Mouse (Mus musculus): ENCODE results near the gene Slco3a1.

Gene Slco3a1

GRCm38 (mm10) chr7:74348318-74348890, 206.2 kb downstream of the Slco3a1 start:
- no peak for DNase-seq (ENCODE audit: low spot score in 2 of 2)

DNA sequence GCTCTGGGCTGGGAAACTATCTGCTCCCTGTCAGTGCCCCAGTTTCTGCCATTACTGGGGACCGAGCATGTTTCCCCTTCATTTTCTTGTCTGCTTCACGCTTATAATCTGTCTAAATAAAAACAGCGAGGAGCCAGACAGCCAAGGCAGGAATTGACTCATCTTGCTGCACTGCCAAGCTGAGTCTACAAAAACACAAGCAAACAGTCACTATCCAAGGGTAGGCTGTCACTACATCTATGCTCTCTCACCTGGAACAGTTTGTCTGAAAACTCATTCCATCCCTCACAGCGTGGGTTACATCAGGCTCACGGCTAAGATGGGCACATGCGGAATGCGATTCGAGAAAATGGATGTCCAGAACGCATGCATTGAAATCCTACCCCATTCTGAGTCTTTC, 207.6 kb downstream of the Slco3a1 start:
- DNase-seq (ENCODE audit: low spot score in 2 of 2): no peak

DNA sequence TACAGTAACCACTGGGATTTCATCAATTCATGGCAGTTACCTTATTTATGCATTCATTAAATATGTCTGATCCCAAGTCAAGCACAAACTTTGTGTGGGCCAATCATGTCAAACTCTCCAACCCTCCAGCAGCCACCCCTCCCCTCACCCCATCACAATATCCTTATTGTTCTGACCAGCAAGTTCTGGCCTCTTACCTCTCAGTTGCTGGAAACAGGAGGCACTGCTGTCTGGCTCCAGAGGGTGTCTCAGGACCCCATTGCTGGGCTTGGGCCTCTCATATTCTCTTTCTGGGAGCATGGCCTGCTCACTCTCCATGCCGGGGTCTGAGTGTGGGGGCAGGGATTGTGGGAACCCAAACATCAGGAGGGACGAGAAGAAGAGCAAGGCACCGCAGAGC, 208.1 kb downstream of the Slco3a1 start:
- no peak for DNase-seq (ENCODE audit: low spot score in 2 of 2)

- DNase-seq (ENCODE audit: low spot score in 2 of 2): no peak
Measured at GRCm38 (mm10) chr7:74341149-74341805, 213.3 kb downstream of the Slco3a1 start.

GRCm38 (mm10) chr7:74340419-74340954, 214.1 kb downstream of the Slco3a1 start:
- no peak for DNase-seq (ENCODE audit: low spot score in 2 of 2)

DNA sequence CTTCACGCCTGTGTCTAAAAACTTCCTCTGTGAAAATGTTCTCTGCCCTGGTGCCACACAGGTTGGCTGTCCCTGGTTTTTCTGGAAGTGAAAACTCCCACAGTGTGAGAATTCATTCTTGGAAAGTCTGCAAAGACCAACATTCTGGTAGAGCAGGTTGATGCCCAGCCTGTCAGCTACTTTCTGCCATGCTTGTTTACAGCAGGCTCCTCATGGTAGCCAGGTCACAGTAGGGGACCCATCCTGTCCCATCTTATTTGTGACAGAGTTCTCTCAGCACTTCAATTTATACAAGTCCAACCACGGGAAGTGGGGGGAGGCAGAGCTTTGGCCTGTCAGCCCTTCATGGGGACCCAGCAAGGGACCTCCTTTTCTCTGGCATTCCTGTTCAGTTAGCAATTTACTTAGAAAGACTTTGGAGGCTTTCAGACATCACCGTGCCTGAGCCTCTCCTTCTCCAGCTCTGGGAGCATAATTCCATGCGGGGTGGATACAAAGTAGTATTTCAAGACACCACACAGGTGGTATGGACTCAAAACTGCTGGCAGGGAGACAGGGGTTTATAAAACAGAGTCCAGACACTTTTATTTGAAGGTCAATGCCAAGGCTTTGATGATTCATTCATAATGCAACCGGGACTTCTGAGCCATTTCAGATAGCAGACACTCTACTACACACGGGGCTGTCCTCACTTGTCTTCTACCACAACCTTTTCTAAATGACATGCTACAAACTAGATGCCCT, 216.7 kb downstream of the Slco3a1 start:
- DNase-seq (ENCODE audit: low spot score in 2 of 2): no peak

DNA sequence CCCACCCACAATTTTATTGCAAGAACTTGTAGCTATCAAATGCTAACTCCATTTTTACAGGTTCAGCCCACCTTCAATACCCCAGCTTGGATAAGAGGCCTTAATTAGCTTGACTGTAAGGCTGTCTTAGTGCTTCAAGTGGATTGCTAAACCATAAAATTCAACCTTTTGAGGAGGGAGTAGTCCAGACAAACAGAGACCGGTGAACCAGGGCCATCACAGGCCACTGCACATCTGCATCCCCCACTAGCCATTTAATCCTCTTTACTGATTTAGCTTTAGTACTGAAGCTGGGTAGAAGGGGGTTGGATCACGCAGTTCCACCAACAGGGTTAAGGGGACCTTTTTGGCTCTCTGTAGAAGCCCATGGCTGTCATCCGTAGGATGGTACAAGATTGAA, 222.3 kb downstream of the Slco3a1 start:
- DNase-seq (ENCODE audit: low spot score in 2 of 2): no peak

DNA sequence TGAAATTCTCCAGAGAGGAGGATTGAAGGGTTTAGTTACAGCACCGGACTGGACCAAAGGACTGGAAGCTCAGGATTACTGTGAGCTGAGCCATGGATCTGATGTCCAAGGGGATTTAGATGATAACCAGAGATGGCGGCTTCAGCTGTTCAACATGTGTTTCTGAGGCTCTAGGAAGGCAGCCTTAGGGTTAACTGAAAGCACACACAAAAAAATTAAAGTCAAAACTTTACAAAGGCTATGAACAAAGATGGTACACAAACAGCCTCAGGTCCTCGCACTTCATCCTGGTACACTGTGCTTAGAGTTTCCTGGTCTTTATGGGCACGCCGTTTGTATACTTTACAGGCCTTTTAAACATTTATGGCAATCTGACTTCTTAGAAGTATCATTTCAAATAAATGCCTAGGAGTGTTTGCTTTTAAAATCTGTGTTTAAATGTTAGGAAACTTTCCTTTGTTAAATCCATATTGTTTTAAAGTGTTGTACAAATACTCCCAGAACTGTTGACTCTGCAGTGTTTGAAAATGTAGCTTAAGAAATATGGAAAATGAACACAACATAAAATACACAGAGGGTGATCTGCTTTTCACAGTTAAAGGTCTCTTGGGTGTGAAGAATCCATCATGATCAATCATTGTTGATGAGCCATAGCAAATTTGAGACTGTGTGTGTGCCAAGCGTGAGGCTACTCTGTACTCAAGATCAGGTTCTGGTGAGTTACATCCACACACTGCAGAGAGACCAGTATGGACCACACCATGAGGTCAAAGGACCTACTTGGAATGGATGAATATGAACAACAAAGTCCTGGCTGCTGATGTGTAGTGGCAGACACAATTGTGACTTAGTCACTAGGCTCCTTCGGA, 223.5 kb downstream of the Slco3a1 start:
- DNase-seq (ENCODE audit: low spot score in 2 of 2): no peak

- no peak for DNase-seq (ENCODE audit: low spot score in 2 of 2)
Measured at GRCm38 (mm10) chr7:74330117-74330857, 224.3 kb downstream of the Slco3a1 start.

DNA sequence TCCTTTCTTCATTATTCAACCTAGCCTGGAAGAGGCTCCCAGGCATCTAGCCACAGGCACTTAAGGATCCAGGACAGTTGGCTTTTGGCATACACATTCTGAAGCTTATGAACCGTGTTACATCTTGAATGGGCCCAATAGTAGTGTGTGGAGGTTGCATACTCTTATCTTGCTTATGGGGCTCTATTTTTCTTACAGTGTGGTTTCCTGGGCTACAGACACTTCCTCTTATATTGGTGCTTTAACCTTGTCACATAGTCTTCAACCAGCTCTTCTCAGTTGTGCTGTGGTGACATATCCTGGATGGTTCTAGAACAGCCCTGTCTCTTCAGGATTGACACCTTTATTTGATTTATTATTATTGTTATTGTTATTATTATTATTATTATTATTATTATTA, 225.6 kb downstream of the Slco3a1 start:
- no peak for DNase-seq (ENCODE audit: low spot score in 2 of 2)

DNA sequence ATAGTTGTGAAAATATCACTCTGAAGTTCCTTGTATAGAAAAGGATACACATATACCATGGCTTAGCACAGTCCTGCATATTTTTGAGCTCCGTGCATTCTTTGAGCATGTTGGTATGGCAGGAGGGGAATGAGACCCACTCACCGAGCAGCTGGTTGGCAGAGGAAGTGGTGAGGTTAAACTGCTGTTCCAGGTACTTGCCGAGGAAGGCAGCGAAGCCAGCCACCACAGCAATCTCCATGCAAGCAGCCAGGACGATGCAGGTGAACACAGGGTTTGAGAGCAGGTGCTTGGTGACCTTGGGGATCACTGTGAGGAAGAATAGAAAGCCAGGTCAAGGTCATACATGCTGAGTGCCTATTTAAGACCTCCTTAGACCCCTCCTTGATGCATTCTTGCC, 226.9 kb downstream of the Slco3a1 start:
- DNase-seq (ENCODE audit: low spot score in 2 of 2): no peak

GRCm38 (mm10) chr7:74325052-74325451, 229.5 kb downstream of the Slco3a1 start:
- no peak for DNase-seq (ENCODE audit: low spot score in 2 of 2)

DNA sequence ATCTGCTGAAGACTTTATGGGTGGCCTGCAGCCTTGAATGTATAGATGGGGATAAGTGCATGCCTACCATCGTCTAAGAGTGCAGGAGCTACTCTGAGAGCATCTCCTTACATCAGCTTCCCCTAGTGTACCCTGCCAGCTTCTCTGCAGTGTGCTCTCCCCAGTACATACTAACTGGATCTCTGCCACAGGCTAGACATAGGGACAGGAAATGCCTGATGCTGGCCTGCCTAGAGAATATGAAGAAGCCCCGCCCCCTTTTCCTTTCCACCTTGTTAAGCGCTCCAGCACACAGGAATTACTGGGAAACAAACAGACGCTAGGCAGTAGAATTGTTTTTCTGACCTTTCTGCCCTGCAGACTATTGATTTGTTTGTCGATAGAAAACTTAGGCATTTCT, 230.9 kb downstream of the Slco3a1 start:
- no peak for DNase-seq (ENCODE audit: low spot score in 2 of 2)

DNA sequence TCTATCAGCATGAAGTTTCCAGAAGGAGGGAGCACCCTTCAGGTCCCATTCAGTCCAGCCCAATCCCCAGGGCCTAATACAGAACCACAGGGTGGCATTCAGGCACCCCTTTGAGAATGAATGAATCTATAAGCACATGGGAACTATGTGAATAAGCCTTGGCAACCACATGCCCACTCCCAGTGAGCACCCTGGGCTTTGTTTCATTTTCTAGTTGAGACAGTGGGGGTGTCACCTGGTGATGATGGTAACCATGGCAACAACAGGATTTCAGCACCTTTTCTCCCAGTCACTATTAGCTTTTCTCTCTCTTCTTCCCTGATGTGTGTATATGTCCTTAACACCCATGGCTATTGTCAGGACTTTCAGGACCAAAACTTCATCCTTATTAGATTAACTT, 231.4 kb downstream of the Slco3a1 start:
- no peak for DNase-seq (ENCODE audit: low spot score in 2 of 2)

DNA sequence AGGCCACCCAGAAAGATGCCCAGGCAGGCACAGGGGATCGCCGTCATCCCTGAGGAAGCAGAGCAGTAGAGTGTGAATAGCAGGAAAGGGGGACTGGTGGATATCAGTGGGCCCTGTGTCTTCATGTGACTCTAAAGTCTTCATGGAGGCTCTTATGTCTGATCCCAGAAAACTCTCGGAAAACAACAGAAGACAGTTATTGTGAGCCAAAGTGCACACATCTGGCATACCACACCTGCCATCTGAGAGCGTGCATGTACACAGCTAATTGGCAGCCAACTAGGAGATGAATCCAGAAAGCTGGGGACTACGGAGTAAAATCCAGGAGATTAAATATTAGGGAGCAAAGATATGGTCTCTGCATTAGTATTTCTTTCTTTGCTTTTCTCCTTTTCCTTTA, 233.9 kb downstream of the Slco3a1 start:
- no peak for DNase-seq (ENCODE audit: low spot score in 2 of 2)

DNA sequence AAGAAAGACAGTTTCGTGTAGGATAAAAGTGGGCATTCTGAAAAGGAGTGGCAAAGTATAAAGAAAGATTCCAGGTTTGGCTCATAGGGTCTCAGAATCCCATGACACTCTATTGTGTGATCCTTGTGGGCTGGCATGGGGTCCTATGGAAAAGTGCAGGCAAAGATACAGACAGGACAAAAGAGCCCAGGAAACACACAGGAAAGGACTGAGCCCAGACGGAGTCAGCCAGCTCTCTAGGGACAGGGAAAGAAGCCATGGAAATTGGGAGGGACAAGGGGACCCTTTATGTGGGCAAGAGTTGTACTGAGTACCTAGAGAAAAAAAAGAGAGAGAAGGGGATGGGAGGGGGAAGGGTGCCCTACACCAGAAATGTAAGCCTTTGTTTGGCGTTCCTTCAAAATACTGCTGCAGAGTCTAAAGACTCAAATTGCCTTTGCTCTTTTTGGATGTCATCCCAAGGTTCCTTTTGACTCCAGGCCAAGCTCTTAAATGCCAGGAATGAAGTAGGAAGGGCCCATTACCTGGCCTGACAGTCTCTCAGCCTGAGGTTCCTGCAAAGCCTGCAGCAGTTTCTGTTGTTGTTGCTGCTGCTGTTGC, 238.6 kb downstream of the Slco3a1 start:
- no peak for DNase-seq (ENCODE audit: low spot score in 2 of 2)

DNA sequence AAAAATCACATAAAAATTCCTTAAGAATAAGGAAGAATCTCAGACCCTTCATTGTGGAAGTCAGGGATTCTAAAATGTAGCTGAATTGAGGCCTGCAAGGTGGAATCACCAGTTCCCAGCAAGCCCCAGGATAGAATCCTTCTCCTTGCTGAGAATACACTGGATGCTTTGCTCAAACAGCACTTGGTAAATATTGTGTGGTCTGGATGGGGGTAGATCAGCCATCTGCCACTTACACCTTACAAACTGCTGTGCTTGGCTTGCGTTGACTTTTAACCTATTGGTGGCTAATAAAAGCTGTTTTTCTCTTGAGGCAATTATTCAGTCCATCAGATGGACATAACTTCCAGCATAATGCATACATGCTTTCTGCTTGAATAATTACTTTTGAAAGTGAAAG, 240.3 kb downstream of the Slco3a1 start:
- DNase-seq (ENCODE audit: low spot score in 2 of 2): no peak

- no peak for DNase-seq (ENCODE audit: low spot score in 2 of 2)
Measured at GRCm38 (mm10) chr7:74313279-74314105, 241.1 kb downstream of the Slco3a1 start.

- no peak for DNase-seq (ENCODE audit: low spot score in 2 of 2)
Measured at GRCm38 (mm10) chr7:74311536-74311935, 243.0 kb downstream of the Slco3a1 start.
